Mouse (Mus musculus) large intestine, adult 2 months (tissue): ENCODE data around the gene Gm20388. TPM values are rescaled to one million over a fixed set of nuclear protein-coding genes. Genes with fewer than 3 reads are reported as not detected.

ENCODE experiments used
- DNase-seq: peaks from one replicate; pipeline ENCODE4 v3.0.0-alpha.2; 2012; ENCODE audit warnings: low read depth, low spot score
- WGBS: fragments of 180-500 bp; shearing (Covaris S2); methylation state at CpG from one replicate; pipeline ENCODE4 v1.1.7; 2018; 5-methylcytosine and 5-hydroxymethylcytosine counted together
- polyA plus RNA-seq: library from polyadenylated mRNA; depleted of rRNA; stranded (reverse); fragments of >200 nt; gene quantifications from 2 replicates; pipeline ENCODE4 v1.2.3, GENCODE M21; 2012

The Gm20388 gene
- polyA plus RNA-seq, 1 experiment: 31.5 TPM

GRCm38 (mm10) chr8:122903002-122903401, 2992.4 kb downstream of the Gm20388 start:
- WGBS: 85% methylated on average over 5 of the region's 5 CpGs
- no peak for DNase-seq

GRCm38 (mm10) chr8:122904496-122904895, 2993.9 kb downstream of the Gm20388 start:
- 84% methylated on average over 11 of the region's 11 CpGs for WGBS
- DNase-seq: no peak

- DNase-seq: peak; percentile 70
Measured at GRCm38 (mm10) chr8:122905346-122905745, 2994.7 kb downstream of the Gm20388 start.

GRCm38 (mm10) chr8:122906463-122907021, 2995.9 kb downstream of the Gm20388 start:
- DNase-seq: peak; percentile 96
- 4% methylated on average over 6 of the region's 6 CpGs for whole genome bisulfite sequencing

More at GRCm38 (mm10) chr8:122905346-122905745, 2994.7 kb downstream of the Gm20388 start:
- WGBS: 34% methylated on average over 4 of the region's 4 CpGs

- 64% methylated on average over 3 of the region's 3 CpGs for WGBS
- no peak for DNase-seq
Measured at GRCm38 (mm10) chr8:122912150-122912549, 3001.5 kb downstream of the Gm20388 start.

GRCm38 (mm10) chr8:122912871-122913270, 3002.2 kb downstream of the Gm20388 start:
- DNase-seq: no peak
- WGBS: 88% methylated on average over 4 of the region's 4 CpGs

GRCm38 (mm10) chr8:122916766-122917165, 3006.1 kb downstream of the Gm20388 start:
- WGBS: 50% methylated on average over 3 of the region's 3 CpGs
- no peak for DNase-seq

GRCm38 (mm10) chr8:122917531-122918392, 3007.1 kb downstream of the Gm20388 start:
- no peak for DNase-seq
- 39% methylated on average over 11 of the region's 11 CpGs for WGBS

GRCm38 (mm10) chr8:122918438-122919107, 3007.9 kb downstream of the Gm20388 start:
- no peak for DNase-seq
- 58% methylated on average over 7 of the region's 7 CpGs for WGBS

GRCm38 (mm10) chr8:122920890-122921289, 3010.2 kb downstream of the Gm20388 start:
- 86% methylated on average over 7 of the region's 7 CpGs for WGBS
- no peak for DNase-seq

GRCm38 (mm10) chr8:122922945-122923344, 3012.3 kb downstream of the Gm20388 start:
- no peak for DNase-seq
- 82% methylated on average over 3 of the region's 3 CpGs for WGBS

GRCm38 (mm10) chr8:122923431-122924090, 3012.9 kb downstream of the Gm20388 start:
- DNase-seq: no peak
- WGBS: 44% methylated on average over 7 of the region's 7 CpGs

- 46% methylated on average over 6 of the region's 6 CpGs for WGBS
Measured at GRCm38 (mm10) chr8:122924091-122924490, 3013.4 kb downstream of the Gm20388 start.

GRCm38 (mm10) chr8:122925939-122926722, 3015.5 kb downstream of the Gm20388 start:
- DNase-seq: no peak
- 60% methylated on average over 8 of the region's 8 CpGs for WGBS

More at GRCm38 (mm10) chr8:122924091-122924490, 3013.4 kb downstream of the Gm20388 start:
- DNase-seq: no peak

- 84% methylated on average over 7 of the region's 7 CpGs for WGBS
- DNase-seq: no peak
Measured at GRCm38 (mm10) chr8:122926782-122927181, 3016.1 kb downstream of the Gm20388 start.

- 60% methylated on average over 3 of the region's 3 CpGs for WGBS
- no peak for DNase-seq
Measured at GRCm38 (mm10) chr8:122927841-122928240, 3017.2 kb downstream of the Gm20388 start.

GRCm38 (mm10) chr8:122928631-122929224, 3018.1 kb downstream of the Gm20388 start:
- WGBS: 61% methylated on average over 7 of the region's 7 CpGs
- no peak for DNase-seq

- no peak for DNase-seq
- WGBS: 65% methylated on average over 3 of the region's 3 CpGs
Measured at GRCm38 (mm10) chr8:122931834-122932560, 3021.4 kb downstream of the Gm20388 start.
